Mouse (Mus musculus): Measurements from ENCODE around the gene Zfp672.

DNA sequence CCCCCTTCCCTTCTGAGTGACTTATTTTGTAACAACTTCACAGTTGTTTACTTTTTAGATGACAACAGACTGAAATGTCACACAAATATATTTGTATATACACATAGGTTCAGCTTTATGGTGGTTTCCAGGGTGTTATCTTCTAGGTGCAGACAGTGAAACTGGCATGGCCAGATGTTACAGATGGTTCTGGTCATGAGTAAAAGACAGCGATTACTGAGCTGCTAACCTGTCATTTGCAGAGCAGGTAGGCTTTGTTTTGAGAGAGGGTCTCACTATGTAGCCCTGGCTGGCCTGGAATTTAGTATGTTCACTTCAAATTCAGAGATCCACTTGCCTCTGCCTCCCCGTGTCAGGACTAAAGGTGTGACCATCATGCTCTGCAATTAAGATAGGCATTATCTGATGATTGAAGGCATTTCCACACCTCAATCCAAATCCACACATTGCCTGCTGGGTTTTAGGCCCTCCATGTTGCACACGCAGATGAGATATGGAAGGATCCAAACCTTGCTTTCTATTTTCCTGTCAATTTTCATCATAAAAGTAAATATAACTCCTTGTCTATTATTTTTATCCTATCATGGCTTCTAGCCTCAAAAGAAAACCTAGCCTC is 5.4 kb downstream of the Zfp672 start:
- TF ChIP-seq CTCF (conservative IDR thresholded peaks at IDR 0.05; ENCODE audit: insufficient read depth, insufficient read length, low read depth, low read length) (no peak), POLR2A (IDR thresholded peaks at IDR 0.05; ENCODE audit: low read depth, low read length) (no peak)
